Mouse (Mus musculus): ENCODE data around the gene Clec9a. TPM values are rescaled to one million over a fixed set of nuclear protein-coding genes. Genes with fewer than 3 reads are reported as not detected.

Gene Clec9a
- polyA plus RNA-seq, 1 experiment from 2014 or later = 0.45 TPM

DNA sequence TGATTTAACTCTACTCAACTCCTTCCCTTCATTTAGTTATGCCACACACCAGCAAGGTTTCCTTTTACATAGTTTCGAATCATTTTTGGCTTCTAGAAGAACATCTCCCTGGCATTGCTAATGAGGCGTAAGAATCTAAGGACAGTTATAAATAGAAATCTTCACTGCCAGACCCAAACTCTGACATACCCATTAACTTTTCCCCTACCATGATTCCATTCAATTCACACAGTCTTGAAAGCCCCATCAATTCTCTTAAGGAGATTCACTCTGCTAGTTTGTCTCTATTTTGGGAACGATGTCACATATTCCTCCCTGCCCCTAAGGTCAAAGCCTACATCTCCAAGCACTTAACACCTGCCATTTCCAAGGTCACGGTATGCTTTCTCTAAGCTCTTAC lies 23.7 kb upstream of the Clec9a start:
- 72% methylated on average over 4 of the region's 4 CpGs for WGBS

GRCm38 (mm10) chr6:129385774-129386173 lies 22.9 kb upstream of the Clec9a start, which contains the start of gene Clec12b:
Gene Clec12b (minus strand): TSS chr6:129385874.
- WGBS = 76% methylated on average over 2 of the region's 2 CpGs
- H3K36me3 ChIP-seq (ENCODE audit: control insufficient read depth, insufficient read depth) = no peaks in the 10 kb centered on the region
- no peaks in the 10 kb centered on the region for H3K4me1 ChIP-seq (ENCODE audit: control insufficient read depth, insufficient read depth, low read length)
- no peak for ATAC-seq (replicated peaks; ENCODE audit: extremely low read depth, insufficient read depth, low FRiP score)
- H3K9ac ChIP-seq (ENCODE audit: low read length) = no peak within 1 kb of the TSS
- no peak within 1 kb of the TSS for H3K27ac ChIP-seq (ENCODE audit: low read length)
- H3K9me3 ChIP-seq (replicated peaks; ENCODE audit: control insufficient read depth, low read length) = no peaks in the 10 kb centered on the region
- H3K4me3 ChIP-seq (ENCODE audit: low read length) = no peak within 1 kb of the TSS
- H3K27me3 ChIP-seq (ENCODE audit: control insufficient read depth, insufficient read depth, low read length) = no peaks in the 10 kb centered on the region
- H3K4me2 ChIP-seq (ENCODE audit: low read depth, low read length) = no peak within 1 kb of the TSS

More for the DNA sequence above, 23.7 kb upstream of the Clec9a start:
- Histone ChIP-seq H3K36me3 (ENCODE audit: control insufficient read depth, insufficient read depth) (no peaks in the 10 kb centered on the region), H3K9me3 (replicated peaks; ENCODE audit: control insufficient read depth, low read length) (no peaks in the 10 kb centered on the region), H3K9ac (ENCODE audit: low read length) (no peak overlapping the region), H3K4me2 (ENCODE audit: low read depth, low read length) (no peak overlapping the region), H3K4me3 (ENCODE audit: low read length) (no peak overlapping the region), H3K27ac (ENCODE audit: low read length) (no peak overlapping the region), H3K27me3 (ENCODE audit: control insufficient read depth, insufficient read depth, low read length) (no peaks in the 10 kb centered on the region), H3K4me1 (ENCODE audit: control insufficient read depth, insufficient read depth, low read length) (no peaks in the 10 kb centered on the region)
- ATAC-seq (replicated peaks; ENCODE audit: extremely low read depth, insufficient read depth, low FRiP score) = no peak

- H3K4me2 ChIP-seq (ENCODE audit: low read depth, low read length) = no peak overlapping the region
- no peak for ATAC-seq (replicated peaks; ENCODE audit: extremely low read depth, insufficient read depth, low FRiP score)
- WGBS = 13% methylated on average over 2 of the region's 2 CpGs
- H3K27ac ChIP-seq (ENCODE audit: low read length) = no peak overlapping the region
- no peak overlapping the region for H3K4me3 ChIP-seq (ENCODE audit: low read length)
- no peak overlapping the region for H3K9ac ChIP-seq (ENCODE audit: low read length)
- H3K9me3 ChIP-seq (replicated peaks; ENCODE audit: control insufficient read depth, low read length) = no peaks in the 10 kb centered on the region
- H3K4me1 ChIP-seq (ENCODE audit: control insufficient read depth, insufficient read depth, low read length) = no peaks in the 10 kb centered on the region
- no peaks in the 10 kb centered on the region for H3K36me3 ChIP-seq (ENCODE audit: control insufficient read depth, insufficient read depth)
- no peaks in the 10 kb centered on the region for H3K27me3 ChIP-seq (ENCODE audit: control insufficient read depth, insufficient read depth, low read length)
Observed at GRCm38 (mm10) chr6:129393087-129393720, 15.5 kb upstream of the Clec9a start.

GRCm38 (mm10) chr6:129393732-129394131 lies 14.9 kb upstream of the Clec9a start:
- ATAC-seq (replicated peaks; ENCODE audit: extremely low read depth, insufficient read depth, low FRiP score) = no peak
- Histone ChIP-seq H3K4me1 (ENCODE audit: control insufficient read depth, insufficient read depth, low read length) (no peaks in the 10 kb centered on the region), H3K4me2 (ENCODE audit: low read depth, low read length) (no peak overlapping the region), H3K36me3 (ENCODE audit: control insufficient read depth, insufficient read depth) (no peaks in the 10 kb centered on the region), H3K9ac (ENCODE audit: low read length) (no peak overlapping the region), H3K9me3 (replicated peaks; ENCODE audit: control insufficient read depth, low read length) (no peaks in the 10 kb centered on the region), H3K27ac (ENCODE audit: low read length) (no peak overlapping the region), H3K4me3 (ENCODE audit: low read length) (no peak overlapping the region), H3K27me3 (ENCODE audit: control insufficient read depth, insufficient read depth, low read length) (no peaks in the 10 kb centered on the region)
- 72% methylated on average over 6 of the region's 6 CpGs for WGBS

- Histone ChIP-seq H3K36me3 (ENCODE audit: control insufficient read depth, insufficient read depth) (no peaks in the 10 kb centered on the region), H3K4me3 (ENCODE audit: low read length) (no peak within 1 kb of the TSS), H3K27me3 (ENCODE audit: control insufficient read depth, insufficient read depth, low read length) (no peaks in the 10 kb centered on the region), H3K9ac (ENCODE audit: low read length) (no peak within 1 kb of the TSS), H3K9me3 (replicated peaks; ENCODE audit: control insufficient read depth, low read length) (no peaks in the 10 kb centered on the region), H3K4me1 (ENCODE audit: control insufficient read depth, insufficient read depth, low read length) (peaks cover 6% of the 10 kb centered on the region), H3K4me2 (ENCODE audit: low read depth, low read length) (no peak within 1 kb of the TSS), H3K27ac (ENCODE audit: low read length) (no peak within 1 kb of the TSS)
- no peak for ATAC-seq (replicated peaks; ENCODE audit: extremely low read depth, insufficient read depth, low FRiP score)
- 61% methylated on average over 8 of the region's 8 CpGs for WGBS
Observed at GRCm38 (mm10) chr6:129396997-129397396, 11.7 kb upstream of the Clec9a start, which contains the start of gene Clec1b. Gene Clec1b (plus strand): TSS chr6:129397297.

- no peaks in the 10 kb centered on the region for H3K9me3 ChIP-seq (replicated peaks; ENCODE audit: control insufficient read depth, low read length)
- H3K27ac ChIP-seq (ENCODE audit: low read length) = 0 out of 2 replicates have a peak overlapping the region, but pooled peaks have one; percentile 42
- no peak overlapping the region for H3K4me2 ChIP-seq (ENCODE audit: low read depth, low read length)
- H3K9ac ChIP-seq (ENCODE audit: low read length) = no peak overlapping the region
- no peak overlapping the region for H3K4me3 ChIP-seq (ENCODE audit: low read length)
- ATAC-seq (replicated peaks; ENCODE audit: extremely low read depth, insufficient read depth, low FRiP score) = peak; percentile 58
- H3K27me3 ChIP-seq (ENCODE audit: control insufficient read depth, insufficient read depth, low read length) = no peaks in the 10 kb centered on the region
- WGBS = 37% methylated on average over 6 of the region's 6 CpGs
- peaks cover 6% of the 10 kb centered on the region for H3K4me1 ChIP-seq (ENCODE audit: control insufficient read depth, insufficient read depth, low read length)
- no peaks in the 10 kb centered on the region for H3K36me3 ChIP-seq (ENCODE audit: control insufficient read depth, insufficient read depth)
Observed at GRCm38 (mm10) chr6:129399945-129400344, 8.7 kb upstream of the Clec9a start.

- Histone ChIP-seq H3K36me3 (ENCODE audit: control insufficient read depth, insufficient read depth) (no peaks in the 10 kb centered on the region), H3K4me1 (ENCODE audit: control insufficient read depth, insufficient read depth, low read length) (peaks cover 10% of the 10 kb centered on the region), H3K9me3 (replicated peaks; ENCODE audit: control insufficient read depth, low read length) (no peaks in the 10 kb centered on the region), H3K4me2 (ENCODE audit: low read depth, low read length) (no peak overlapping the region), H3K27ac (ENCODE audit: low read length) (no peak overlapping the region), H3K27me3 (ENCODE audit: control insufficient read depth, insufficient read depth, low read length) (no peaks in the 10 kb centered on the region), H3K9ac (ENCODE audit: low read length) (no peak overlapping the region), H3K4me3 (ENCODE audit: low read length) (no peak overlapping the region)
- WGBS = 87% methylated on average over 2 of the region's 2 CpGs
- no peak for ATAC-seq (replicated peaks; ENCODE audit: extremely low read depth, insufficient read depth, low FRiP score)
Observed at GRCm38 (mm10) chr6:129402404-129402803, 6.3 kb upstream of the Clec9a start.

DNA sequence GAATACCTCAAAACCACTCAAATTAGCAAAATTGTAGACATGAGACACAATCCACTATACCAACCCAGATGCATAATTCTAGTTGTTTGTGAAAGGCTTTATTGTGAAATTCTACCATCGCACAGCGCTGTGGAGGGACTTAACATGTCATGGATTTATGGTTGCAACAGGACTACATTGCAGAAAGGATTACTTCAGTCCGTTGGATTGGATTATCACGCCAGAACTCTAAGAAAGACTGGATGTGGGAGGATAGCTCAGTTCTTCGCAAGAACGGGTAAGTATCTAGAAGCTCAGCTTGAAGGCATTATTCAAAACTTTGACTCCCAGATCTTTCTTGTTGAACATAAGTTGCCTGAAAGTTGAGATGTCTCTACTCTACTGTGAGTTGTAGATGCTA lies 5.3 kb upstream of the Clec9a start:
- no peak overlapping the region for H3K27ac ChIP-seq (ENCODE audit: low read length)
- no peak overlapping the region for H3K9ac ChIP-seq (ENCODE audit: low read length)
- H3K4me2 ChIP-seq (ENCODE audit: low read depth, low read length) = no peak overlapping the region
- no peaks in the 10 kb centered on the region for H3K36me3 ChIP-seq (ENCODE audit: control insufficient read depth, insufficient read depth)
- H3K4me1 ChIP-seq (ENCODE audit: control insufficient read depth, insufficient read depth, low read length) = peaks cover 10% of the 10 kb centered on the region
- no peak overlapping the region for H3K4me3 ChIP-seq (ENCODE audit: low read length)
- H3K27me3 ChIP-seq (ENCODE audit: control insufficient read depth, insufficient read depth, low read length) = no peaks in the 10 kb centered on the region
- ATAC-seq (replicated peaks; ENCODE audit: extremely low read depth, insufficient read depth, low FRiP score) = no peak
- no peaks in the 10 kb centered on the region for H3K9me3 ChIP-seq (replicated peaks; ENCODE audit: control insufficient read depth, low read length)
- WGBS = 83% methylated on average over 6 of the region's 6 CpGs

- H3K36me3 ChIP-seq (ENCODE audit: control insufficient read depth, insufficient read depth) = no peaks in the 10 kb centered on the region
- no peaks in the 10 kb centered on the region for H3K27me3 ChIP-seq (ENCODE audit: control insufficient read depth, insufficient read depth, low read length)
- ATAC-seq (replicated peaks; ENCODE audit: extremely low read depth, insufficient read depth, low FRiP score) = no peak
- H3K9ac ChIP-seq (ENCODE audit: low read length) = no peak overlapping the region
- H3K4me1 ChIP-seq (ENCODE audit: control insufficient read depth, insufficient read depth, low read length) = peaks cover 4% of the 10 kb centered on the region
- H3K4me2 ChIP-seq (ENCODE audit: low read depth, low read length) = no peak overlapping the region
- H3K9me3 ChIP-seq (replicated peaks; ENCODE audit: control insufficient read depth, low read length) = no peaks in the 10 kb centered on the region
- no peak overlapping the region for H3K27ac ChIP-seq (ENCODE audit: low read length)
- H3K4me3 ChIP-seq (ENCODE audit: low read length) = no peak overlapping the region
Observed at GRCm38 (mm10) chr6:129405999-129406398, 2.7 kb upstream of the Clec9a start.

Data from heart, embryonic 16.5 days (tissue).